Mouse (Mus musculus) natural killer cell, adult 2 months (primary cell): ENCODE measurements around the gene Gpc6.

Source experiments
- DNase-seq, 2 experiments: peaks; one replicate each; pipeline ENCODE4 v3.0.0; 2022; ENCODE audit warnings: low spot score in 2 of 2

Gene Gpc6

DNA sequence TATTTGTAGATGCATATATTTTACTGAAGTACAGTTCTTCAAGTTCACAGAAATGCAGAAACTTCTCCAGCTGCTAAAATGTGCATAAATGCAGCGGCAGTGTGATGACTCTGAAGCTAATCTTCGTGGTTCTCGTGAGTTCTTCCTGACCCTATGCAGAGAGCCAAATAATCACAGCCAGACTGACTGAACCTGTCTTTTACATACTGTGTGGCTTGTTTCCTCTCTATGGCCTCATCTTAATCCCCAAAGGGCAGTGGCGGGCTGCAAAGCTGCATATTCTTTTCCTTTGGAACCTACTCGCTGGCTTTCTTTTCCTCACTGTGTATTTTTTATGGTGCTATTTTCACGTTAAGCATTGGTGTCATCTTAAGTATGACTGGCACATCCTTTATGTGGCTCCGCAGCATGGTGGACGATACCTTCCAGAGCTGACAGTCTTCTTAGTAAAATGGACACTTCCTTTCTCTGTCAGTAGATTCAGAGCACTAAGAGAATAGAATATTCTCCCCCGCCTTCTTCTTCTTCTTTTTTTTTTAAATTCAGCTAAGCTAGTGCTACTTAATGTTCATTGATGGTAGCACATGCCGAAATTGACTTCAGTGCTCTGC is 775.7 kb downstream of the Gpc6 start:
- DNase-seq: no peak

- no peak for DNase-seq
Measured at GRCm38 (mm10) chr14:117708817-117709216, 783.7 kb downstream of the Gpc6 start.

DNA sequence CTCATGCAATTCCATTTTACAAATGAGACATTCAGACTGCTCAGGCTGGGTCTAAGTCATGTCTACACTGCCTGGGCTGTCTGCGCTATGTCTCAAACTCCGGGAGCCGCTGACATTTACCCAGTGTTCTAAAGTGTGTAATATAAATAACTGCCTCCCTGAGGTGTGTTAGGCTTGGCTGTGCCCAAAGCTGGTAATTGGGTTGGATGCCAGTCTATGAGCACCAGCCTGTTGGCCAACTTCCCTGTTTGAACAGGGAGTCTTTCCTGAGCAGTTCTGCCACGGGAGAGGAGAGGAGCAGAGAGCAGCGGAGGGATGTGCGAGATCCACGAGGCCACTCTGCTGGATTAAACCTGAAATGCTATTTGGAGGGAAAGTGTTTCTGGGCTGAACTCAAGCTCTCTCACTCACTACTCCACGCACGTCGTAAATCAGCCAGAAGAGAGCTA is 785.4 kb downstream of the Gpc6 start:
- no peak for DNase-seq

GRCm38 (mm10) chr14:117712311-117712710 is 787.2 kb downstream of the Gpc6 start:
- no peak for DNase-seq

GRCm38 (mm10) chr14:117714165-117714564 is 789.0 kb downstream of the Gpc6 start:
- DNase-seq: no peak

- DNase-seq: no peak
Measured at GRCm38 (mm10) chr14:117716305-117716704, 791.2 kb downstream of the Gpc6 start.

DNA sequence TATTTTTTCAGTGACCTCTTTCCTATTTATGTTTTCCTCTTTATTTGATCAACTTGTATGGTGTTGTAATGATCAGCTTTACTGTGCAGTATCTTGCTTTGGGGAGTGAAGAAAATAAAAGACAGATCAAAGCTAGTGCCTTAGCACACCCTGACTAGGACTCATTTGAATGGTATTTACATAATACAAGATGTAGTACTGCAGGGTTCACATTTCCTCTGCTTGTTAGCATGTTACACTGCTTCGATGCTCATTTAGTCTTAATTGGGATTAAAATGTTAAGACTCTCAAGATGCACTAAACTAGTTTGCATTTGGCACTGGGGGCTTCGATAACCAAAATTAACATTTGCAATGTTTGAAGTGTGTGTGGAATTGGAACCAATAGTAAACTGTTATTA is 803.6 kb downstream of the Gpc6 start:
- no peak for DNase-seq

- DNase-seq: no peak
Measured at GRCm38 (mm10) chr14:117755231-117755630, 830.1 kb downstream of the Gpc6 start.

DNA sequence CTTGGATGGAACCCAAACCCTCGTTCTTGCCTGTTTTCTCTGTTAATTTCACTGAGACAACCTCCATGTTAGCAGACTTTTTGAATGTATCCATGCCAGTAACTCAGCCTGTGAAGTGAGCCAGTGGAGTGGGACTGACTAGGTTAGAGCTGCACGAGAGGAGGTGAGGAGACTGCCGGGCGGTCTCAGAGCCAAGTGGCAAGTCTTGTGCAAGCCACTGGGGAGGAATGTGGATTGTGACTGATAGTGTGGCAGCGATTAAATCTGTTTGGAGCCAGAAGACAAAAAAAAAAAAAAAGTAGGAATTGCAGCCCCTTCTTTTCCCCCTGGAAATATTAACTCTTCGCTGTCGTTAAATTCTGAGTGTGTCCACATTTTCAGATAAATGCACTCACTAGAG is 831.4 kb downstream of the Gpc6 start:
- no peak for DNase-seq

GRCm38 (mm10) chr14:117757790-117758358 is 832.8 kb downstream of the Gpc6 start:
- DNase-seq: no peak

DNA sequence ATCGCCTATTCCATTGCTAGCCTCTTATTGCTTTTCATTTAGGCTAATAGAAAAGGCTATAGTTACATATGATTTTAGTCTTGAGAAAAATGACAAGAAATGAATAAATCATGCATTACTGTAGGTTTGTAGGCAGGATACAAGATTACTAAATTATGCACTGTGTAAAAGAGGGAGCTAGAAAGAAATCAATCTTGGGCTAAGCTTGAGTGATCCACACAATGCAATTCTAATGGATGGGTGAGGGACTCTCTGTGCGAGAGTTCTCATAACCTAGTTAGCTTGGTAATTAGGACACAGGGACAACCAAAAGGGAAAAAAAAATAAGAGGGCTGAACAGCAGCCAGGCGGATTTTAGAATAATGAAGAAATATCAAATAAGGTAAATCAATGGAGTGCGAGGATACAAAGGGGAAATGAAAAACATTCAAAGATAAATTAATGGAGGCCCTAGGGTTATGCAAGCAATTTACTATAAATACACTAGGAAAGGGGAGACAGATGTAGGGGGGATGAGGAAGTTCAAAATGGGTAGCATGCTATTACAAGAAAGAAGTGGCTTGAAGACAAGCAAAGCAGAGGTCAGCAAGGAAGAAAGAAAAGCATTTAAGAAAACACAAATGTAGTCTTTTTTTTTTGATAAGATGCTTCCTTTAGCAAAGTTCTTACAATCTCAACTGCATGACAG is 835.9 kb downstream of the Gpc6 start:
- DNase-seq: no peak

GRCm38 (mm10) chr14:117762934-117763333 is 837.8 kb downstream of the Gpc6 start:
- no peak for DNase-seq

- no peak for DNase-seq
Measured at GRCm38 (mm10) chr14:117767861-117768260, 842.7 kb downstream of the Gpc6 start.

DNA sequence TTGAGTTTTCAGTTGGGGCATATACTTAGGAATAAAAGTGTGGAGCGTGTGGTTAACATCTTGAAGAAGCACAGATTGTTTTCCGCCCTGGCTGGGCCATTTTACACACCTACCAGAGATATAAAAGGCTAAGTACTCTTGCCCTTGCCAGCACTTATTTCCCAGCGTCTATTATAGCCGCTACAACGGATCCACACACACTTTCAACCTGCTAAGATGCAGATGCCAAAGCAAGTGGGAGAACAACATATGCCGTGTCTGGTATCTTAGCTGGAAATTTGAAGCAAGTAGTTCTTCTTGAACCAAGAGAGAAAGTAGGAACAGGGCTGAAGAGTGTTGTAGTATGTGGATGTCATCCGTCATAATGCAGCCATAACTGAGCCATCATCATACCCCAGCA is 843.6 kb downstream of the Gpc6 start:
- DNase-seq: no peak

DNA sequence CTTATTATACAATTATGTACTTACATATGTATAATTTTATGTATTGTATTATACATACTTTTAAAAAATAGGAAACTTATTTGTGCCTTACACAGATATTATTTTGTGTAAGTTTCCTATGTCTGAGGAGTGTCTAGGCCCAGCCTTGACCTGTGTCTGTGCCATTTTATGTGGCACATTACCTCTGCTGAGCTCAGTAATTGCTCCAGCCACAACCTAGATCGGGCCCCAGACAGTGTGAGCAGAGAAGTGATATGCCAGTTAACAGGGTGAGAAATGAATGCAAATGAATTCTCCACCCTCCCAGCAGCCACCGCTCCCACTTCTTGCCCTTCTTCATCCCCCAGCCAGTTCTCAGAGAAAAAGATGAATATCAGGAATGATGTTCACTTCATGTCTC is 848.3 kb downstream of the Gpc6 start:
- DNase-seq: no peak

DNA sequence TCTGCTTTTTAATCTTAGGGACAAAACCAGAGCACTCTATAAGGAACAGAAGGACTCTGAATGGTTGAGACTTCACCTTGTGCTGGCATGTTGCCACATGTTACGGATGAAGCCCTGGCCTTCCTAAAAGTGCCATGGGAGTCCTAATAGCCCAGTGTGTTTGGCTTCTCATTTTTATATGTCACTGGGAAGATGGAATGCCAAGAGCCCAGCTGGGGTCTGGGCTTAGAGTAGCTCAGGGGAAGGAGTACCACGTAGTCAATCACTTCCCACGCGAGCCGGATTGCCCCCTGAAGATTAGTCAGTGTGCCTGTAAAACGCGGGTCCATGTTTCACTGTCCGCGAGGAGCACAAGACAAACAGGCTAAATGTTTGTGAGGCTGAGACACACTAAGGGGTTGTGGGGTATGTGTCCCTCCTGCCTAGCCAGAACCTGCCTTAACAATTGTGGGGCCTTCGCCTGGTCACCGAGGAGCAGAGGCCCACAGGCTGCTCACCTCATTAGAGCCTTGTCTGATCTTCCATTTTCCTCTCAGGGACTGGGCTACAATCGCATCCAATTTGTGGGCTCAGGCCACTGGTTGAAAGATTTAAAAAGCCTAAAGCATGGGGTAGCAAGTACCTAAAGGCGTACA is 852.9 kb downstream of the Gpc6 start:
- DNase-seq: no peak

DNA sequence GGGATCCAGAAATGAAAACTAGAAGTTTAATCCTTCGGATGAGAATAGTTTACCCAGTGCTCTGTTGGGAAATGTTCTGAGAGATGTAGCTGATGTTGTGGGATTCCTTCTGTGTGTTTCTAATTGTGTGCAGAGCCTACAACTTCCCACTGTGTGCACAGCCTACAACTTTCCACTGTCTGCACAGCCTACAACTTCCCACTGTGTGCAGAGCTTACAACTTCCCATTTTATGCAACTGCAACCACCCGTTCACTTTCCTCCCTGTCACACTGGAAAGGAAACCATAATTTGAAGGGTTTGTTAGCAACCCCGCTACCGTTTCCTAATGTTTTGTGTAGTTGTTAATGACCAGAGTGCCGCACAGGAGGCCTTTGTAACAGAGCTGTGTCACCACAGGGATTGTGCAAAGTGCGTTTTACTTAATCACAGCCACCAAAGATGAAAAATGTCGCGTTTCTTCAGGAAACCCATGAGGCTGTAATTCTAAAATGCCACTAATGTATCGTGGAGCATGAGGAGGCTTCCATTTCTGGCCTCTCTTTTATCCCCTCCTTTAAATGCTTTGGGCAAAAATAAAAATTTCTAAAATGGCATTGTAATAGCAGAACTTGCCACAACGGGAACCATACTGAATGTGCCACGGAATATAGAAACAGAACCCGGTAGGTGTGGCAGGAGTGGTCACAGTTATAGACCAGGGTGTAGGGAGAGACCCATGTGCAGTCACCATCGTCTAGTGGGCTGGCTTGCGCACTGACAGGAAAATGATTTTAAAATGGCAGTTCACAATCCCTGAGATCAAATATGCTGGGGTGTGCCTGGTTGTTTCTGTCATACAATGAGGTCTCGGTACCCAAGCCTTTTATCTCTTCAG is 853.7 kb downstream of the Gpc6 start:
- no peak for DNase-seq

- DNase-seq: no peak
Measured at GRCm38 (mm10) chr14:117781724-117782123, 856.6 kb downstream of the Gpc6 start.

- no peak for DNase-seq
Measured at GRCm38 (mm10) chr14:117783671-117784262, 858.7 kb downstream of the Gpc6 start.

- no peak for DNase-seq
Measured at GRCm38 (mm10) chr14:117784960-117785359, 859.8 kb downstream of the Gpc6 start.

DNA sequence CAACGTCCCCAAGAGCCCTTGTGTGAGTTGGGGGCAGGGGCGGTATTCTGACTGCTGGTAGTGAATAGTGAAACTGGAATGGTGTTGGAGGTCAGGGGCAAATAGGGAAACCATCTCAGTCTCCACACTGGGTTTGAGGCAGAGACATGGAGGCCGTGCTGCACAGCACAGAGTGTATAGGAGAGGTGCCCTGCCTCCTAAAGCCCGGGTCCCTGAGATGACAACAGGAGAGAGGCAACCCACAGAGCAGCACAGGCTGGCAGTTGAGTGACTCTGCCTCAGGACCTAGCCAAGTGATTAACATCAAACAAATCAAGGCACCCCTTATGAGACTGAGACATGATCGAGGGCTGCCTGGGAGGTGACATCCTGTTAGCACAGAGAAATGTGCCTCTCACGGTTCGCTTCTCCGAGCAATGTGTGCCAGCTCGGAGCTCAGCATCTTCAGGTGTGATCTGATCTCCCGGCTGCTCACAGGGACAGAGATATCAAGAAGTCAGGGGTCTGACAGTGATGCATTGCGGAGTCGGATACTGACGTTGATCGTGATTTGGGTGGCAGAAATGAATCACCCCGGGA is 860.5 kb downstream of the Gpc6 start:
- DNase-seq: no peak
